Mouse (Mus musculus) CH12.LX (cell line): ENCODE measurements around the gene Mecp2.
"Not testable (repeated sequence)": the region's sequence is repeated elsewhere in the genome, so short reads cannot be mapped to it uniquely, and the experiment has no call there.

Experiments
- CHD2 ChIP-seq: IDR thresholded peaks from 2 replicates; pipeline ENCODE4 v1.6.1; 2011; ENCODE audit warnings: low read length, improper control_type of control experiment
- CTCF ChIP-seq, 2 experiments: IDR thresholded peaks in 1 of 2; conservative IDR thresholded peaks in 1 of 2; 2 replicates each; pipeline ENCODE4 v1.5.1; 2011 to 2012; ENCODE audit warnings: low read depth in 2 of 2, low read length in 2 of 2, improper control_type of control experiment in 1 of 2, inconsistent platforms in 1 of 2, mild to moderate bottlenecking in 1 of 2, moderate library complexity in 1 of 2
- E2F4 ChIP-seq: IDR thresholded peaks from 2 replicates; pipeline ENCODE4 v1.6.1; 2011; ENCODE audit warnings: low read depth, low read length, improper control_type of control experiment; ENCODE audit not compliant: insufficient replicate concordance
- ETS1 ChIP-seq: conservative IDR thresholded peaks from 2 replicates; pipeline ENCODE4 v1.6.1; 2012; ENCODE audit warnings: low read depth, mild to moderate bottlenecking, inconsistent platforms, low read length, improper control_type of control experiment, moderate library complexity
- MAX ChIP-seq: IDR thresholded peaks from 2 replicates; pipeline ENCODE4 v1.6.1; 2011; ENCODE audit warnings: low read length, improper control_type of control experiment
- MAZ ChIP-seq: IDR thresholded peaks from 2 replicates; pipeline ENCODE4 v1.6.1; 2012; ENCODE audit warnings: low read depth, mild to moderate bottlenecking, inconsistent platforms, low read length, improper control_type of control experiment, moderate library complexity
- MEF2A ChIP-seq: IDR thresholded peaks from 2 replicates; pipeline ENCODE4 v1.6.1; 2014; ENCODE audit warnings: low read depth, mild to moderate bottlenecking, inconsistent platforms, low read length, improper control_type of control experiment, borderline replicate concordance
- MXI1 ChIP-seq: IDR thresholded peaks from 2 replicates; pipeline ENCODE4 v1.6.1; 2011; ENCODE audit warnings: mild to moderate bottlenecking, low read depth, low read length, improper control_type of control experiment
- MYC ChIP-seq: IDR thresholded peaks from 2 replicates; pipeline ENCODE4 v1.6.1; 2011; ENCODE audit warnings: low read depth, mild to moderate bottlenecking, improper control_type of control experiment, low read length
- POLR2A ChIP-seq: IDR thresholded peaks from 2 replicates; pipeline ENCODE4 v1.6.1; 2011; ENCODE audit warnings: low read depth, mild to moderate bottlenecking, improper control_type of control experiment, low read length
- ZC3H11A ChIP-seq: IDR thresholded peaks from 2 replicates; pipeline ENCODE4 v1.6.1; 2012; ENCODE audit warnings: low read depth, mild to moderate bottlenecking, inconsistent platforms, low read length, improper control_type of control experiment

DNA sequence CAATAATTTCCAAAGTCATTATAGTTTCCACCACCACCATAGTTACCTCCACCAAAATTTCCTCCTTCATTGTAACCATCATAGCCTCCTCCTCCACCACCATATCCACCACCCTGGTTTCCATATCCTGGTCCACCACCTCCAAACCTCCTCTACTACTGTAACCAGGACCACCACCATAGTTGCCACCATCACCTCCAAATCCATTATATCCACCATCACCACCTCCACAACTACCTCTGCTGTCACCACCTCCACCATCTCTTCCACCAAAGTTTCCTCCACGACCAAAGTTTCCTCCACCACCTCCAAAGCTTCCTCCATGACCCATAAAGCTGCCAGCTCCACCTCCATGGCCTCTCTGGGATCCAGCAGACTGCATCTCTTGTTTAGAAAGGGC lies at the start of gene Mecp2:
- not testable (repeated sequence) for TF ChIP-seq MAZ; CTCF (conservative IDR thresholded peaks at IDR 0.05 in 1 of 2, IDR thresholded peaks at IDR 0.05 in 1 of 2; ENCODE audit: low read depth in 2 of 2, low read length in 2 of 2); E2F4; MXI1; MAX; POLR2A; MEF2A; ZC3H11A; ETS1; MYC; CHD2
